Comparison of ENCODE assay signal across 8 mouse cellular contexts in the genomic region with DNA sequence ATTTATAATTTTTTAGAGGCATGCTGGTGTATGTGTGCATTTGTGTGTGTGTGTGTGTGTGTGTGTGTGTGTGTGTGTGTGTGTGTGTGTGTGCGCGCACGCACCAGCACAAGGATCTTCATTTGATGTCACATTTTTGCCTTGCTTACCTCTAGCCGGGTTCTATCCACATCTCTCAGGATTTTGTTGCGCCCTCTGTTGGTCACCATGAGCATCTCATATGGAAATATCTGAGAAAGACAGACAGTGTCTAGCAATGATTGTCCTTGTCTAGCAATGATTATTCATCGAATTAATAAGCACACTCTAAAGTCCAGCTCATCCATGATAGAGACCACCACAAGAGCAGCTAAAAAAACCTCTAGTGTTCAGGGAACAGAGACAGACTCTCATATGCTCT. TPM values are rescaled to one million over a fixed set of nuclear protein-coding genes. Genes with fewer than 3 reads are reported as not detected.
DNase-seq lines count a peak whose midpoint lies in the region; ATAC-seq and TF ChIP-seq lines count a peak whose summit lies in the region.

No protein-coding gene starts in this region.

- no peaks in the 10 kb centered on the region for H3K9me3 ChIP-seq in heart, embryonic 11.5 days (replicated peaks; ENCODE audit: control insufficient read depth, low read length)
- no peaks in the 10 kb centered on the region for H3K9me3 ChIP-seq in forebrain, embryonic 12.5 days

- no peak overlapping the region for H3K4me3 ChIP-seq in heart, adult 2 months
- H3K4me3 ChIP-seq in heart, embryonic 11.5 days (ENCODE audit: low read depth, low read length), result no peak overlapping the region
- H3K4me3 ChIP-seq in forebrain, embryonic 12.5 days (replicated peaks), result no peak overlapping the region

- no peaks in the 10 kb centered on the region for H3K27me3 ChIP-seq in heart, adult 2 months (ENCODE audit: control insufficient read depth, insufficient read depth, low read length)
- no peaks in the 10 kb centered on the region for H3K27me3 ChIP-seq in heart, embryonic 11.5 days (ENCODE audit: control insufficient read depth, insufficient read depth, low read length)
- no peaks in the 10 kb centered on the region for H3K27me3 ChIP-seq in forebrain, embryonic 12.5 days

- H3K27ac ChIP-seq in heart, adult 2 months, result no peak overlapping the region
- no peak overlapping the region for H3K27ac ChIP-seq in heart, embryonic 11.5 days (ENCODE audit: low read depth, low read length)
- no peak overlapping the region for H3K27ac ChIP-seq in forebrain, embryonic 12.5 days

- no peak for ATAC-seq in heart, embryonic 11.5 days (replicated peaks; ENCODE audit: insufficient number of reproducible peaks, low FRiP score, low TSS enrichment)
- peak; percentile 54; the same call in 1 of the 2 replicates for ATAC-seq in common myeloid progenitor, adult 5-6 weeks (replicated peaks; ENCODE audit: low read depth, poor library complexity, severe bottlenecking)
- ATAC-seq in forebrain, embryonic 12.5 days (ENCODE audit: low FRiP score), result no peak

- TF ChIP-seq POLR2A in heart, adult 2 months (IDR thresholded peaks at IDR 0.05; ENCODE audit: insufficient read depth, low read depth, low read length), result no peak

- TF ChIP-seq EP300 in heart, adult 2 months (IDR thresholded peaks at IDR 0.05; ENCODE audit: insufficient read depth, low read depth, low read length), result no peak

- WGBS in heart, adult 2 months, result 63% methylated on average over 6 of the region's 6 CpGs
- WGBS in heart, embryonic 11.5 days (ENCODE audit: insufficient replicate concordance), result 62% methylated on average over 6 of the region's 6 CpGs
- 74% methylated on average over 6 of the region's 6 CpGs for WGBS in forebrain, embryonic 12.5 days

- TF ChIP-seq CTCF in heart, adult 2 months (IDR thresholded peaks at IDR 0.05), result peak; percentile 71

- intact Hi-C loops in heart, adult 2 months (cut with DNase I), result loop anchor here (2.0 to 10.0 kb wide), 2 partner anchors 120 to 614 kb away; no protein-coding TSS in a partner anchor

- H3K4me1 ChIP-seq in heart, adult 2 months (ENCODE audit: control insufficient read depth, insufficient read depth, low read length), result no peaks in the 10 kb centered on the region; the same call in 1 of the 2 replicates
- H3K4me1 ChIP-seq in heart, embryonic 11.5 days (ENCODE audit: control insufficient read depth, insufficient read depth, low read length), result no peaks in the 10 kb centered on the region
- no peaks in the 10 kb centered on the region for H3K4me1 ChIP-seq in forebrain, embryonic 12.5 days

- H3K4me2 ChIP-seq in heart, embryonic 11.5 days, result no peak overlapping the region
- no peak overlapping the region for H3K4me2 ChIP-seq in forebrain, embryonic 12.5 days

- H3K36me3 ChIP-seq in heart, adult 2 months (ENCODE audit: control insufficient read depth, insufficient read depth, low read length), result peaks cover 2% of the 10 kb centered on the region; the same call in 1 of the 2 replicates
- H3K36me3 ChIP-seq in heart, embryonic 11.5 days (ENCODE audit: control insufficient read depth, insufficient read depth, low read length), result peaks cover 23% of the 10 kb centered on the region
- H3K36me3 ChIP-seq in forebrain, embryonic 12.5 days (replicated peaks), result no peaks in the 10 kb centered on the region

- no peak for DNase-seq in heart, adult 2 months
- peak; percentile 49 for DNase-seq in right cerebral cortex, postnatal 4 days
- no peak for DNase-seq in right cerebral cortex, postnatal 25 days
- DNase-seq in retina, postnatal 1 day, result peak; percentile 60
- DNase-seq in layer of hippocampus, postnatal 36 days, result no peak

- no peaks in the 10 kb centered on the region for H3K79me2 ChIP-seq in heart, adult 2 months (replicated peaks; ENCODE audit: control insufficient read depth, insufficient read depth, low read length)

- H3K9ac ChIP-seq in heart, adult 2 months (ENCODE audit: low read depth, low read length), result no peak overlapping the region
- H3K9ac ChIP-seq in heart, embryonic 11.5 days (ENCODE audit: low read depth, low read length), result no peak overlapping the region
- H3K9ac ChIP-seq in forebrain, embryonic 12.5 days, result no peak overlapping the region

RNA-seq across cellular contexts. Expression of a gene that starts 31.2 kb away (rescaled TPM):
- 1 to 10 TPM; 3.6 TPM for total RNA-seq in heart, adult 2 months (2021)
- polyA plus RNA-seq in heart, adult 2 months (2012; rRNA removed), result 1.8 and 2.9 TPM in 2 replicates
- polyA plus RNA-seq in heart, embryonic 11.5 days (2014; fragmentation: Nextera tagmentation; extraction: Ambion mirVana), result 1.3 and 1.5 TPM in 2 replicates
- not detected in 2 replicates for total RNA-seq in common myeloid progenitor, adult 5-6 weeks (2017)
- 10 to 100 TPM; 11.5 to 14.7 TPM for total RNA-seq in layer of hippocampus, postnatal 36 days (2021)
- polyA plus RNA-seq in forebrain, embryonic 12.5 days (2016; fragmentation: Nextera tagmentation; extraction: Ambion mirVana), result 2.7 and 3.2 TPM in 2 replicates

Comparison
In these comparisons a context has a peak if more than half of its experiments do, and no peak if none do; other contexts are left out.
1. DNase-seq: peak in right cerebral cortex, postnatal 4 days (single experiment) and retina, postnatal 1 day (single experiment); none in heart, adult 2 months (0 of 2), right cerebral cortex, postnatal 25 days (single experiment) and layer of hippocampus, postnatal 36 days (0 of 2).